Mouse (Mus musculus): ENCODE data around the gene Ltbp4. TPM values are rescaled to one million over a fixed set of nuclear protein-coding genes. Genes with fewer than 3 reads are reported as not detected.

Ltbp4 gene
- polyA plus RNA-seq, 1 experiment = 164 TPM

- no peak for DNase-seq (ENCODE audit: low read depth in 1 of 2, low spot score in 2 of 2)
- 1% methylated on average over 51 of the region's 77 CpGs for WGBS
- Histone ChIP-seq H3K4me1 (ENCODE audit: control insufficient read depth, insufficient read depth, insufficient read length) (peaks cover 32% of the 10 kb centered on the region), H3K27ac (ENCODE audit: insufficient read depth, low read length) (no peak overlapping the region), H3K27me3 (ENCODE audit: control insufficient read depth, insufficient read depth, low read length) (peaks cover 21% of the 10 kb centered on the region), H3K4me3 (ENCODE audit: extremely low read depth, insufficient read depth, insufficient read length) (peak overlapping the region; percentile 26; the same call in 1 of the 2 replicates), H3K36me3 (ENCODE audit: control insufficient read depth, insufficient read depth, low read length) (no peaks in the 10 kb centered on the region)
- TF ChIP-seq CTCF (IDR thresholded peaks at IDR 0.05; ENCODE audit: extremely low read depth, insufficient read depth, insufficient read length, insufficient replicate concordance) = no peak
- TF ChIP-seq POLR2A (IDR thresholded peaks at IDR 0.05; ENCODE audit: low read depth, low read length) = no peak
Observed at GRCm38 (mm10) chr7:27333316-27333941, 4.1 kb downstream of the Ltbp4 start.

- Histone ChIP-seq H3K4me3 (ENCODE audit: extremely low read depth, insufficient read depth, insufficient read length) (peak overlapping the region; percentile 26; the same call in 1 of the 2 replicates), H3K27me3 (ENCODE audit: control insufficient read depth, insufficient read depth, low read length) (peaks cover 20% of the 10 kb centered on the region), H3K36me3 (ENCODE audit: control insufficient read depth, insufficient read depth, low read length) (no peaks in the 10 kb centered on the region), H3K27ac (ENCODE audit: insufficient read depth, low read length) (no peak overlapping the region), H3K4me1 (ENCODE audit: control insufficient read depth, insufficient read depth, insufficient read length) (peaks cover 31% of the 10 kb centered on the region)
- 2% methylated on average over 39 of the region's 39 CpGs for WGBS
- peak; percentile 93 for TF ChIP-seq CTCF (IDR thresholded peaks at IDR 0.05; ENCODE audit: extremely low read depth, insufficient read depth, insufficient read length, insufficient replicate concordance)
- TF ChIP-seq POLR2A (IDR thresholded peaks at IDR 0.05; ENCODE audit: low read depth, low read length) = no peak
- DNase-seq (ENCODE audit: low read depth in 1 of 2, low spot score in 2 of 2) = peak; percentile 75 to 88
Observed at GRCm38 (mm10) chr7:27332353-27333199, 4.9 kb downstream of the Ltbp4 start.

GRCm38 (mm10) chr7:27331854-27332253, 5.6 kb downstream of the Ltbp4 start:
- peak overlapping the region; percentile 24; the same call in 1 of the 2 replicates for H3K27ac ChIP-seq (ENCODE audit: insufficient read depth, low read length)

GRCm38 (mm10) chr7:27331541-27331851, 6.0 kb downstream of the Ltbp4 start:
- TF ChIP-seq CTCF (IDR thresholded peaks at IDR 0.05; ENCODE audit: extremely low read depth, insufficient read depth, insufficient read length, insufficient replicate concordance) (no peak), POLR2A (IDR thresholded peaks at IDR 0.05; ENCODE audit: low read depth, low read length) (no peak)
- H3K27ac ChIP-seq (ENCODE audit: insufficient read depth, low read length) = peak overlapping the region; percentile 24
- no peak overlapping the region for H3K4me3 ChIP-seq (ENCODE audit: extremely low read depth, insufficient read depth, insufficient read length)
- peaks cover 13% of the 10 kb centered on the region for H3K27me3 ChIP-seq (ENCODE audit: control insufficient read depth, insufficient read depth, low read length)
- H3K36me3 ChIP-seq (ENCODE audit: control insufficient read depth, insufficient read depth, low read length) = no peaks in the 10 kb centered on the region
- DNase-seq (ENCODE audit: low read depth in 1 of 2, low spot score in 2 of 2) = no peak
- H3K4me1 ChIP-seq (ENCODE audit: control insufficient read depth, insufficient read depth, insufficient read length) = peaks cover 27% of the 10 kb centered on the region
- WGBS = 6% methylated on average over 8 of the region's 8 CpGs

More at GRCm38 (mm10) chr7:27331854-27332253, 5.6 kb downstream of the Ltbp4 start:
- no peak for DNase-seq (ENCODE audit: low read depth in 1 of 2, low spot score in 2 of 2)
- H3K4me3 ChIP-seq (ENCODE audit: extremely low read depth, insufficient read depth, insufficient read length) = no peak overlapping the region
- peaks cover 14% of the 10 kb centered on the region for H3K27me3 ChIP-seq (ENCODE audit: control insufficient read depth, insufficient read depth, low read length)
- no peaks in the 10 kb centered on the region for H3K36me3 ChIP-seq (ENCODE audit: control insufficient read depth, insufficient read depth, low read length)
- peaks cover 27% of the 10 kb centered on the region for H3K4me1 ChIP-seq (ENCODE audit: control insufficient read depth, insufficient read depth, insufficient read length)
- TF ChIP-seq CTCF (IDR thresholded peaks at IDR 0.05; ENCODE audit: extremely low read depth, insufficient read depth, insufficient read length, insufficient replicate concordance) = no peak
- TF ChIP-seq POLR2A (IDR thresholded peaks at IDR 0.05; ENCODE audit: low read depth, low read length) = no peak
- WGBS = 3% methylated on average over 8 of the region's 8 CpGs

- no peaks in the 10 kb centered on the region for H3K36me3 ChIP-seq (ENCODE audit: control insufficient read depth, insufficient read depth, low read length)
- peaks cover 27% of the 10 kb centered on the region for H3K4me1 ChIP-seq (ENCODE audit: control insufficient read depth, insufficient read depth, insufficient read length)
- peaks cover 11% of the 10 kb centered on the region for H3K27me3 ChIP-seq (ENCODE audit: control insufficient read depth, insufficient read depth, low read length)
- peak overlapping the region; percentile 37; the same call in 1 of the 2 replicates for H3K4me3 ChIP-seq (ENCODE audit: extremely low read depth, insufficient read depth, insufficient read length)
- TF ChIP-seq CTCF (IDR thresholded peaks at IDR 0.05; ENCODE audit: extremely low read depth, insufficient read depth, insufficient read length, insufficient replicate concordance) (no peak), POLR2A (IDR thresholded peaks at IDR 0.05; ENCODE audit: low read depth, low read length) (no peak)
- DNase-seq (ENCODE audit: low read depth in 1 of 2, low spot score in 2 of 2) = peak; percentile 79 to 89
- 1% methylated on average over 39 of the region's 39 CpGs for WGBS
- H3K27ac ChIP-seq (ENCODE audit: insufficient read depth, low read length) = peak overlapping the region; percentile 24
Observed at GRCm38 (mm10) chr7:27330709-27331540, 6.6 kb downstream of the Ltbp4 start.

GRCm38 (mm10) chr7:27329981-27330380, 7.5 kb downstream of the Ltbp4 start:
- DNase-seq (ENCODE audit: low read depth in 1 of 2, low spot score in 2 of 2) = no peak
- Histone ChIP-seq H3K4me3 (ENCODE audit: extremely low read depth, insufficient read depth, insufficient read length) (no peak overlapping the region), H3K27me3 (ENCODE audit: control insufficient read depth, insufficient read depth, low read length) (peaks cover 11% of the 10 kb centered on the region), H3K27ac (ENCODE audit: insufficient read depth, low read length) (no peak overlapping the region), H3K4me1 (ENCODE audit: control insufficient read depth, insufficient read depth, insufficient read length) (peaks cover 30% of the 10 kb centered on the region), H3K36me3 (ENCODE audit: control insufficient read depth, insufficient read depth, low read length) (no peaks in the 10 kb centered on the region)
- WGBS = 25% methylated on average over 17 of the region's 17 CpGs
- TF ChIP-seq CTCF (IDR thresholded peaks at IDR 0.05; ENCODE audit: extremely low read depth, insufficient read depth, insufficient read length, insufficient replicate concordance) (no peak), POLR2A (IDR thresholded peaks at IDR 0.05; ENCODE audit: low read depth, low read length) (no peak)

Data from spleen, adult 2 months (tissue).